In the genomic region with DNA sequence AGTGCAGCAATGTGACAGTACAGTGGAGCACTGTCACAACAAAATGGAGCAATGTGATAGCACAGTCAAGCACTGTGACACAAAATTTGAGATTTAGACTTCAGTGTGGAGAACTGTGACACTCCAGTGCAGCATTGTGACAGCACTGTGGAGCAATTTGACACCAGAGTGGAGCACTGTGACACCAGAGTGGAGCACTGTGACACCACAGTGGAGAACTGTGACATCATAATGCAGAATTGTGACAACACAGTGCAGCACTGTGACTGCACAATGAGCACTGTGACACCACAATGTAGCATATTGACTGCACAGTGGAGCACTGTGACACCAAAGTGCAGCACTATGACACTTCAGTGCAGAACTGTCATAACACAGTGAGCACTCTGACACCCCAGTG, we compare ENCODE assay signal across 9 mouse cellular contexts.
DNase-seq lines count a peak whose midpoint lies in the region; ATAC-seq and TF ChIP-seq lines count a peak whose summit lies in the region.
"Had no signal": no experiment of that assay in that cellular context is flagged by ENCODE, and none has a peak within 500 bp of the region (broad histone marks: within the 10 kb centered on the region; RNA-seq: fewer than 3 reads in every experiment).

No protein-coding gene starts in this region.

- no peak overlapping the region for H3K4me2 ChIP-seq in embryonic facial prominence, embryonic 11.5 days (ENCODE audit: low read depth, low read length)
- no peak overlapping the region for H3K4me2 ChIP-seq in kidney, postnatal 0 days (ENCODE audit: low read length)
- no peak overlapping the region for H3K4me2 ChIP-seq in limb, embryonic 14.5 days (replicated peaks; ENCODE audit: low read depth, low read length, severe bottlenecking)
- no peak overlapping the region for H3K4me2 ChIP-seq in midbrain, postnatal 0 days (ENCODE audit: low read depth, low read length, poor library complexity, severe bottlenecking)

- no peak for DNase-seq in embryonic facial prominence, embryonic 11.5 days (ENCODE audit: low spot score)
- DNase-seq in embryonic facial prominence, embryonic 10.5 days (ENCODE audit: low spot score) = no peak
- DNase-seq in kidney, postnatal 0 days (ENCODE audit: low spot score) = no peak
- no peak for DNase-seq in kidney, adult 8-10 months
- no peak for DNase-seq in limb, embryonic 14.5 days (ENCODE audit: low spot score)
- no peak for DNase-seq in midbrain, postnatal 0 days (ENCODE audit: low spot score)
- DNase-seq in cerebellum, adult 9-11 months = no peak
- no peak for DNase-seq in layer of hippocampus, adult 8-10 months (ENCODE audit: low spot score in 2 of 2)

- peaks cover 36% of the 10 kb centered on the region for H3K9me3 ChIP-seq in embryonic facial prominence, embryonic 11.5 days (replicated peaks; ENCODE audit: control insufficient read depth, low read length)
- peaks cover 61% of the 10 kb centered on the region for H3K9me3 ChIP-seq in embryonic facial prominence, embryonic 10.5 days
- H3K9me3 ChIP-seq in kidney, postnatal 0 days (replicated peaks; ENCODE audit: low read length) = no peaks in the 10 kb centered on the region
- H3K9me3 ChIP-seq in limb, embryonic 14.5 days (ENCODE audit: control insufficient read depth, low read length) = peaks cover 24% of the 10 kb centered on the region; the same call in 1 of the 2 replicates
- peaks cover 53% of the 10 kb centered on the region for H3K9me3 ChIP-seq in midbrain, postnatal 0 days (ENCODE audit: low read length)

- no peak overlapping the region for H3K4me3 ChIP-seq in embryonic facial prominence, embryonic 11.5 days (ENCODE audit: low read depth, low read length)
- no peak overlapping the region for H3K4me3 ChIP-seq in embryonic facial prominence, embryonic 10.5 days
- H3K4me3 ChIP-seq in kidney, postnatal 0 days (replicated peaks; ENCODE audit: low read depth, low read length) = no peak overlapping the region
- H3K4me3 ChIP-seq in limb, embryonic 14.5 days (replicated peaks; ENCODE audit: low read length) = no peak overlapping the region
- H3K4me3 ChIP-seq in midbrain, postnatal 0 days (ENCODE audit: low read depth, low read length) = no peak overlapping the region
- H3K4me3 ChIP-seq: left cerebral cortex, adult 2 months had no signal

- no peak for TF ChIP-seq POLR2A in limb, embryonic 14.5 days (IDR thresholded peaks at IDR 0.05; ENCODE audit: borderline replicate concordance, extremely low read depth, insufficient read depth, insufficient read length)

- H3K4me1 ChIP-seq in embryonic facial prominence, embryonic 11.5 days (ENCODE audit: control insufficient read depth, insufficient read depth, low read length) = no peaks in the 10 kb centered on the region
- H3K4me1 ChIP-seq in embryonic facial prominence, embryonic 10.5 days = no peaks in the 10 kb centered on the region
- H3K4me1 ChIP-seq in kidney, postnatal 0 days (replicated peaks; ENCODE audit: insufficient read depth, low read length) = no peaks in the 10 kb centered on the region
- H3K4me1 ChIP-seq in limb, embryonic 14.5 days (ENCODE audit: control insufficient read depth, insufficient read depth, low read length) = no peaks in the 10 kb centered on the region
- no peaks in the 10 kb centered on the region for H3K4me1 ChIP-seq in midbrain, postnatal 0 days (ENCODE audit: insufficient read depth, low read length)

- ATAC-seq in embryonic facial prominence, embryonic 11.5 days (replicated peaks; ENCODE audit: insufficient number of reproducible peaks, low FRiP score, low TSS enrichment, low read depth) = peak; percentile 44
- peak; percentile 74 for ATAC-seq in kidney, postnatal 0 days (replicated peaks; ENCODE audit: low FRiP score, low read depth)
- ATAC-seq in limb, embryonic 14.5 days (ENCODE audit: low FRiP score, low read depth) = peak; percentile 37; the same call in 1 of the 2 replicates
- ATAC-seq in midbrain, postnatal 0 days (ENCODE audit: low FRiP score) = peak; percentile 63; the same call in 1 of the 2 replicates

- no peaks in the 10 kb centered on the region for H3K27me3 ChIP-seq in embryonic facial prominence, embryonic 11.5 days (ENCODE audit: control insufficient read depth, insufficient read depth, low read length)
- no peaks in the 10 kb centered on the region for H3K27me3 ChIP-seq in embryonic facial prominence, embryonic 10.5 days (replicated peaks; ENCODE audit: low read depth, poor library complexity, severe bottlenecking)
- no peaks in the 10 kb centered on the region for H3K27me3 ChIP-seq in kidney, postnatal 0 days (ENCODE audit: insufficient read depth, low read length)
- no peaks in the 10 kb centered on the region for H3K27me3 ChIP-seq in limb, embryonic 14.5 days (ENCODE audit: control insufficient read depth, insufficient read depth, low read length)
- no peaks in the 10 kb centered on the region for H3K27me3 ChIP-seq in midbrain, postnatal 0 days (ENCODE audit: insufficient read depth, low read length)

- no peak overlapping the region for H3K27ac ChIP-seq in embryonic facial prominence, embryonic 11.5 days (replicated peaks; ENCODE audit: low read depth, low read length)
- H3K27ac ChIP-seq in embryonic facial prominence, embryonic 10.5 days (replicated peaks) = no peak overlapping the region
- no peak overlapping the region for H3K27ac ChIP-seq in kidney, postnatal 0 days
- H3K27ac ChIP-seq in limb, embryonic 14.5 days (replicated peaks; ENCODE audit: low read depth, low read length) = no peak overlapping the region
- H3K27ac ChIP-seq in midbrain, postnatal 0 days (ENCODE audit: low read depth, low read length) = no peak overlapping the region
- H3K27ac ChIP-seq: left cerebral cortex, adult 2 months had no signal

- no peaks in the 10 kb centered on the region for H3K36me3 ChIP-seq in embryonic facial prominence, embryonic 11.5 days (replicated peaks; ENCODE audit: control insufficient read depth, insufficient read depth, low read depth, low read length)
- no peaks in the 10 kb centered on the region for H3K36me3 ChIP-seq in embryonic facial prominence, embryonic 10.5 days (replicated peaks)
- H3K36me3 ChIP-seq in kidney, postnatal 0 days (ENCODE audit: insufficient read depth, low read length) = no peaks in the 10 kb centered on the region
- H3K36me3 ChIP-seq in limb, embryonic 14.5 days (ENCODE audit: control insufficient read depth, insufficient read depth, low read length) = no peaks in the 10 kb centered on the region
- H3K36me3 ChIP-seq in midbrain, postnatal 0 days (ENCODE audit: insufficient read depth, low read length) = no peaks in the 10 kb centered on the region

- no peak for TF ChIP-seq CTCF in kidney, postnatal 0 days (IDR thresholded peaks at IDR 0.05; ENCODE audit: low read depth)
- TF ChIP-seq CTCF in midbrain, postnatal 0 days (IDR thresholded peaks at IDR 0.05) = no peak

- no peak overlapping the region for H3K9ac ChIP-seq in embryonic facial prominence, embryonic 11.5 days (replicated peaks; ENCODE audit: low read length)
- no peak overlapping the region for H3K9ac ChIP-seq in kidney, postnatal 0 days (ENCODE audit: low read depth, low read length)
- H3K9ac ChIP-seq in limb, embryonic 14.5 days (ENCODE audit: low read depth, low read length, severe bottlenecking) = no peak overlapping the region
- H3K9ac ChIP-seq in midbrain, postnatal 0 days (replicated peaks; ENCODE audit: low read length, poor library complexity, severe bottlenecking) = no peak overlapping the region
